Mouse (Mus musculus): Measurements from ENCODE around the gene Rgs17.

The Rgs17 gene

GRCm38 (mm10) chr10:5824779-5825178 is 97.4 kb downstream of the Rgs17 start:
- peak; percentile 83 for DNase-seq (ENCODE audit: low read depth, low spot score)

DNA sequence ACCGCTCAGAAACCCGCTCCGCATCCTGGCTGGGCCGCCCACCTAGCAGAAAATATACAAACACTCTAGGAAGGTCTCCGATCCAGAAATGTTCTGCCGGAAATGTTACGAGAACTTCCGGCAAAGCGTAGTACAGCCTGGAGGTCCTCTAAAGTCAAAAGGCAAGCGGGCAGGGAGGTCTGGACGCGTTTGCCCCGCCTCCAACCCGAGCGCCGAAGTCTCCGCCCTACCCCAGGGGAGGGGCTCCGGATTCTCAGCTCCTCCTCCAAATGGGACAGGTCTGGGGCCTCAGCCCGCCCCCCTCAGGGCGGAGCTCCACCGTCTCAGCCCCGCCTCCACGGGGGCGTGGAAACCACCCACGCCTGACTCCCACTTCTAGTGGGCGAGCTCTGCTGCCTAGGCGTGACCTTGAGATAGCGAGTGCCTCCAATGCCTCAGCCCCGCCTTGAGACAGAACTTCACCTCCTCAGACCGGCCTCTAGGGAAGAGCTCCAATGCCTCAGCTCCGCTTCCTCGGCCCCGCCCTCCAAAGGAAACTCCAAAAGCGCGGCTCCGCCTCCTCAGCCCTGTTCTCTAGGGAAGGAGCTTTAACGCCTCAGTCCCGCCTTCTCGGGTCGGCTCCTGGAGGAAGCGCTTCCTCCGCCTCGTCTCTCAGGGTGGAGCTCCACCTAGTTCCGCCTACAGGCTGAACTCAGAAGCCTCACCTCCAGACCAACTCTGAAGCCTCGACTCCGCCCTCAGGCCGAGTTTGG is 98.3 kb downstream of the Rgs17 start, which contains the start of gene Mtrf1l:
Mtrf1l (minus strand) TSS at position 171 of the 752 bp plus-strand sequence.
- peak; percentile 98 for DNase-seq (ENCODE audit: low read depth, low spot score)

DNA sequence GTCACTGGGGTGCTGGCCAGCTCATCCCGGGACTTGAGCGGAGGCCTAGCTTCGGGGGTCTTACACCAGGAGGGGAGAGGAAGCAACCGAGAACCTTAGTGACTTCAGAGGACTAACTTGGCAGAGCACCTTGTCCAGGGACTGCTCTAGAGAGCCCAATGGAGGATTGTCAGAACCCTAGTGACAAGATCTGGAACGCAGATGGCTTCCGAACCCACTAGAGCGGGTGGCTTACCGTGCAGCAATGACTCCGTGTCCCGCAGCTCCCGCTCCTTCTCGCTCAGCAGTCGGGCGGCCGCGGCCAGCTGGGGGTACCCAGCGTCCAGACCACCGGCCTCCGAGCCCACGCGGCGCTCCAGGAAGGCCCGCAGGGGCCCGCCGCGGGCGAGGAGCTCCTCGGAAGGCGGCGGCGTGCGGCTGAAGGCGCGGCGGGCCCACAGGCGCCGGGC is 98.9 kb downstream of the Rgs17 start:
- DNase-seq (ENCODE audit: low read depth, low spot score) = peak; percentile 34

DNA sequence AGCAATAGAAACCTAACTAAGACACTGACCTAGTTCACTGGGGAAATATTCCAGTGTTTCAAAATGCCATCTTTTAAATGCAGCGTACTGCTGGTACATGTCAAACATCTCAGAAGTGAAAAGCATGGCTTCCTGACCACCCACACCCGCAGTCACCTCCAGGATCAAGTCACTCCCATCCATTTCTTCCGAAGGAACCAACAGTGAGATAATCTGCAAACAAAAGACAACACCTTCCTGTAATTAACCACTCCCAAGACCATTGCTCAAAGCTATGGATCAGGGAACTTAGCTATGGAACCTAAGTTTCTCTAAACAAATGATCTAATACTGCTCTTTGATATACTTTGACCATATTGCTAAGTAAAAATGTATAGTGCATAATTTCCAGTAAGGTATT is 103.4 kb downstream of the Rgs17 start:
- DNase-seq (ENCODE audit: low read depth, low spot score) = no peak

- DNase-seq (ENCODE audit: low read depth, low spot score) = no peak
Observed at GRCm38 (mm10) chr10:5815968-5816367, 106.2 kb downstream of the Rgs17 start.

DNA sequence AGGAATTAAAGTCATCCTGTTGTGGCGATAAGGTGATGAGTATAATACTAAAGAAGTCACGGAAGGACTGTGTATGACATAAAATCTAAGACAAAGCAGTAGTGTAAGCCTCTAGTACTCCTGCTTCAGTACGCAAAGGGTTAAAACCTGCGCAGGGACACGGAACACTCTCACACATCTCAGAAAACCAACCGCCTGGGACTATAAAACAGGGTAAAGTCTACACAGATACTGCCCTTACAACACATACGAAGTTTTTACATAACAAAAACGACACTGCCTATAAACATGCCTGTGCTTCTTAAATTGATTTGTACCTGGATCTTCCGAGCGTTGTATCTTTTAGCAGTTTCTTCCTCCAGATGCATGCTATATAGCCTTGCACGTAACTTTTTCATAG is 108.5 kb downstream of the Rgs17 start:
- DNase-seq (ENCODE audit: low read depth, low spot score) = no peak

DNA sequence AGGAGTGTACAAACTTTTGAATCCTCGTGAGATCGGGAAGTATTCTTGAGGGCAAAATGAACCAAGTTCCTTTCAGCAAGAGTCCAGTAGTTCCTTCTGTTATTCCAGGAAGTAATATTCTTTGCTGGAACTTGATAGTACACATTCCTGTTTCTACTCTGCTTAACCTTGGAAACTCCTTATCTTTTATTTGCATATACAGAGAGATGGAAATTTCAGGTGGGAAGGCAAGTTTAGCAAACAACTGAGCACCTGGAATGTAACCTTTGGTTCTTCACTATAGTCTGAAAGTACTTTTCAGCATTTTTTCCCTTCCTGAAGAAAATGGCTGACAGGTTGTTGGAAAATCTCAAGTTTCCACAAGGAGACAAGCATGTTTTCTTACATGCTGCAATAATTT is 114.5 kb downstream of the Rgs17 start:
- no peak for DNase-seq (ENCODE audit: low read depth, low spot score)

DNA sequence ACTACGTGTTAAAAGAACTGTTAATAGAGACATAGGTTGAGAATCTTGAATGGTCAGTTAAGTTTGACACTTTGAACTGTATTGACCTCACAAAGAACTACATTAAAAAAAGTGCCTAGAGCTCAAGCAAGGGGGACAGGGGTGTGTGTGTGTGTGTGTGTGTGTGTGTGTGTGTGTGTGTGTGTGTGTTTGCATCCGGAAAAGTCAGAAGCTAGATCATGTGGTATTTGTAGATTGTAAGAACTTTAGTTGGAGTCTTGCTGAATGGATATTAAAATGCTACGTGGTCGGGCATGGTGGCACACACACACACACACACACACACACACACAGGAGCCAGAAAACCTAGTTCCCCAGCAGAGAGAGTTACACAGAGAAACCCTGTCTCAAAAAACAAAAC is 115.2 kb downstream of the Rgs17 start:
- DNase-seq (ENCODE audit: low read depth, low spot score) = no peak

DNA sequence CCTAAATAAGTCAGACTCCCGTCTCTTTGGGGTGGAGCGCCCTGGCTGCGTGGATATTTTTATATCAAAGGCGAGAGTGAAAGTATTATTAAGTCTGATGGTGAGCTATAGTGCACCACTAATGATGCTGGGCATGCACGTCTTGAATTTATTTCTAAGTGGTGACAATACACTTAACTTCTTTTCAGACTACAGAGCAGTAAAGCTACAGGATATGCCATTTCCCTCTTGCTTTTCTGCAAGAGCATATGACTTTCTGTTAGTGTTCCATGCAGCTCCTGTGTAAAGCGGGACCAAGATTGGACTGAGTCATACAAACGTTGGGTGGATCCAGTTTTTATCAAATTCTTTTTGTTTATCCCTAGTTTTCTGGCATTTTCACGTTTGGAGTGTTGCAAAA is 115.8 kb downstream of the Rgs17 start:
- peak; percentile 59 for DNase-seq (ENCODE audit: low read depth, low spot score)

GRCm38 (mm10) chr10:5805731-5806307 is 116.4 kb downstream of the Rgs17 start:
- DNase-seq (ENCODE audit: low read depth, low spot score) = peak; percentile 95

DNA sequence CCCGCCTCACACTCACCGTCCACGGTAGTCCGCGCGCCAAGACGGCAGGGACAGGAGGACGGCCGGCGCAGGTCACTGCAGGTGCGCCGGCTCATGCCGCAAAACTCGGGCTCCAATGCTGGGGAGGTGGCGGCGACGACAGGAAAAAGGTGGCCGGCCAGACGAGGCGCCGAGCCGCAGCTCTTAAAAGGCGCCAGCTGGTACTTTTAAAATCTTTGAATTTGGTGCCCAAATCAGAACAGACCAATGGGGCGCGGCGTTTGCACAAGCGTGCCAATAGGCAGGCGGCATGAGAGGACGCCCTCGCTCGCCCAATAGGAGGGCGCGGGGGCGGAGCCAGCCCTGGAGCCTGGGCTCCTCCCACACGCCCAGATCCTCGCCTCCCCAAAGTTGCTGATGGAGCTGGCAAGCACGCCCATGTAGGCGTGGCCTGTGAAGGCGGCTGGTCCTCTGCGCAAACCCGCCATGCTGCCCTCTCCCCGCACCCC is 116.9 kb downstream of the Rgs17 start, which contains the start of gene Fbxo5:
Fbxo5 (minus strand) TSS at position 358 of the 488 bp plus-strand sequence.
- peak; percentile 98 for DNase-seq (ENCODE audit: low read depth, low spot score)

DNA sequence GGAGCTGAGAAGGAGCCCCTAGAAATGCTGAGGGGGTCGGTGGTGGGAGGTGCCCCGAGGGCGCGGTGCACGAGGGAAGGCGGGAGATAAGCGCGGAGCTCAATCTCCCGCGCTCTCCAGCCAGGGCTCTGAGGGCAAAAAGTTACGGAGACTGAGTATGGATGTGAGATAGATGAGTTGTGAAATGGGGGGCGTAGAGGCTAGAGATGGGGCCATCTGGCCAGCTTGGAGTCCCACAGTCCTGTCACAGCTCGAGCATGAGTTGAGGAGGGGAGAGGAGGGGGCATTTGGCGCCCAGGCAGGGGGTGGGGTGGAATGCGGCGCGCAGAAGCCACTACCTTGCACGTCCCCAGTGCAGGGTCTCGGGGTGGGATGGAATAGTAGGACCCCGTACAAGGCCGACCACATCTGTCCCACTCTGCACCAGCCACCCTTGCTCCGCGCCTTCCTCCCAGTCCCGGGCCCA is 117.5 kb downstream of the Rgs17 start:
- peak; percentile 34 for DNase-seq (ENCODE audit: low read depth, low spot score)

DNA sequence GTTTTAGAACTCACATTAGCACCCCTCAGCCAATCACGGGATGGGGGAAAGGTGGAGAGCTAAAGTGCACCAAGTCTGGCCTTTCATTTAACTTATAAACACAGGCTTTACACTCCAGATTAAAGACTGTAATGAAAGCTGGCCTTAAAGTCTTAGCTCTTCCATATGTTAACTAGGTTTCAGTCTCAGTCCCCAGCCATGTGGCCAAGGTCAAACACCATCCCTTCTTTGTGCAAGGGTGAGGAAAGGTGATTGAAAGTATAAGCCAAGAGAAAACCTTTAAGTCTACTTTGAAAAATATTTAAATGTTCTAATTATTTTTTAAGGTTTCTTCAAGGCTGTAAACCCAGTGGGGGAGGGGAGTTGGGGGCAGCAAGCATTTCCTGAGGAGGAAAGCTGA is 118.5 kb downstream of the Rgs17 start:
- DNase-seq (ENCODE audit: low read depth, low spot score) = no peak

DNA sequence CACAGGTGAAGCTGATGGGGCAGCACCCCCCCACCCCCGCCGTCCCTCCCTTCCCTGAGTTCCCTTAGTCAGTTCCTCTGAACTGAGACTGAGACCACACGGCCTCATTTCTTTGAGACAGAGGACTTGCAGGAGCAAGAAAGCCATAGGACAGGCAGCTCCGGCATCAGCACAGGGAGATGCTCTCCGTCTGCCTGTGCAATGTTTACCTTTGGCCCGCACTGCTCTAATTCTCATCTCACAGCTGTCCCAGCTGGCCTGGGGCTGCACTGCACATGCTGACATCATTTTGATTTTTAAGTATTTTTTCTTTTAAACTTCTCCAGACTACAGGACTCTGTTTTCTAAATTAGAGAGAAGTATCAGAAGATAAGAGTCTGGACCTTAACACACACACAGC is 119.3 kb downstream of the Rgs17 start:
- DNase-seq (ENCODE audit: low read depth, low spot score) = peak; percentile 29

DNA sequence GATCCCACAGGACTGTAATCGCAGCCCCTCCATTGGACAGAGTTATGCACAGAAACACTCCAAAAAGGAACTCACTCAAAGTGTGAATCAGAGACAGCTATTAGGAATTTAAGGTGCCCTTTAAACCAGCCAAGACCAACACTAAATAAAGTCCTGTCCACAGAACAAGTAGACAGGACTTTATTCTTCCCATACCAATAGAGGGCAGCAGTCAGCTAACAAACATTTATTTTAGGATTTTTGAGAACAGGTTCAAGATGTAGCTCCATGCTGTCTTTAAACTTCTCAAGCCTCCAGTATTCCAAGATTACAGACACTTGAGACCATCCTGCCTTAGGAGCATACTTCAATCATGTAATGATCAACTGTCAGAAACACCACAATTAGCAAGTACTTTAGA is 121.7 kb downstream of the Rgs17 start:
- peak; percentile 77 for DNase-seq (ENCODE audit: low read depth, low spot score)

DNA sequence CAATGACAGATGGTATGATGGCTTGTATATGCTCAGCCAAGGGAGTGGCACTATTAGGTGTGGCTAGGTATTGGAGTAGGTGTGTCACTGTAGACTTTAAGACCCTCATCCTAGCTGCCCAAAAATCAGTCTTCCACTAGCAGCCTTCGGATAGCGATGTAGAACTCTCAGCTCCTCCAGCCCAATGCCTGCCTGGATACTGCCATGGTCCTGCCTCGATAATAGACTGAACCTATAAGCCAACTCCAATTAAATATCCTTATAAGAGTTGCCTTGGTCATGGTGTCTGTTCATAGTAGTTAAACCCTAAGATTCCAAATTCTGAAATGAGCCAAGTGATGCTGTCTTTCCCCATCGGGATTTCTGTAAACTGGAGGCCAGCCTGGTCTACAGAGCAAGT is 124.1 kb downstream of the Rgs17 start:
- DNase-seq (ENCODE audit: low read depth, low spot score) = no peak

GRCm38 (mm10) chr10:5790657-5791056 is 131.5 kb downstream of the Rgs17 start:
- peak; percentile 74 for DNase-seq (ENCODE audit: low read depth, low spot score)

GRCm38 (mm10) chr10:5786923-5787322 is 135.3 kb downstream of the Rgs17 start:
- DNase-seq (ENCODE audit: low read depth, low spot score) = peak; percentile 73
